Mouse (Mus musculus): ENCODE data around the gene Nwd2.

Gene Nwd2

GRCm38 (mm10) chr5:63755092-63755761 is 106.3 kb downstream of the Nwd2 start:
- DNase-seq (ENCODE audit: low spot score in 2 of 2) = no peak

DNA sequence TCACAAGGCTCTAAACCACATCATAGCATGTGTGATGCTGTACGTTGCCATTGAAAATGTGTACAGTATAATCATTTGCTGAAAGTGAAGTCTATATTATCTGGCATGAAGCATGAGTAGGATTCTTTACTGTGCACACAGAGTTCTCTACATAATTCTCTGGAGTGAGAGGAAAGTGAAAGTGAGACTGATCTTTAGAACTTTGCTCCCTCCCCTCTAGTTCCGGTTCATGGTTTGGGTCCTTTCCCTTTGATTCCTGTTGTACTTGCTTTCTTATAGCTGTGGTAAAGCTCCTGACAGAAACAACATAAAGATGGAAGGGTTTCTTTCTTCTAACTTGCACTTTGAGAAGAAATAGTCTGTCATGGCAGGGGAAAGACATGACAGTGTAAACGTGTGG is 107.0 kb downstream of the Nwd2 start:
- DNase-seq (ENCODE audit: low spot score in 2 of 2) = no peak

DNA sequence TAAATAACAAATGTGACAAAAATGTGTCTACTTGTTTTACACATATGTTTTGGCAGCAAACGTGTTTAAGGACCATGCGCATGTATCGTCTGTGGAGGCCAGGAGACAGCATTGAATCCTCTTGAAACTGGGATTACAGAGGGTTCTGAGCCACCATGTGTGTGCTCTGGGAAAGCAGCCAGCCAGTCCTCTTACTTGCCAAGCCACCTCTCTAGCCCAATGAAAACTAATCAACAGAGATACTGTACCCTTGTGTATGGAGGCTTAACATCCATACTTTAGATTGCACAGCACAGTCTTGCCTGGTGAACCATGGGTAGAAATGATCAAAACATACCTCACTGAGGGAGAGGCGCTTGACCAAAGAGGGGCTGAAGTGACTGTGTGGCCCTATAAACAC is 117.0 kb downstream of the Nwd2 start:
- no peak for DNase-seq (ENCODE audit: low spot score in 2 of 2)

GRCm38 (mm10) chr5:63766715-63767114 is 117.8 kb downstream of the Nwd2 start:
- peak; percentile 17 to 66 for DNase-seq (ENCODE audit: low spot score in 2 of 2)

- no peak for DNase-seq (ENCODE audit: low spot score in 2 of 2)
Observed at GRCm38 (mm10) chr5:63767464-63767863, 118.6 kb downstream of the Nwd2 start.

- DNase-seq (ENCODE audit: low spot score in 2 of 2) = no peak
Observed at GRCm38 (mm10) chr5:63768220-63768619, 119.3 kb downstream of the Nwd2 start.

DNA sequence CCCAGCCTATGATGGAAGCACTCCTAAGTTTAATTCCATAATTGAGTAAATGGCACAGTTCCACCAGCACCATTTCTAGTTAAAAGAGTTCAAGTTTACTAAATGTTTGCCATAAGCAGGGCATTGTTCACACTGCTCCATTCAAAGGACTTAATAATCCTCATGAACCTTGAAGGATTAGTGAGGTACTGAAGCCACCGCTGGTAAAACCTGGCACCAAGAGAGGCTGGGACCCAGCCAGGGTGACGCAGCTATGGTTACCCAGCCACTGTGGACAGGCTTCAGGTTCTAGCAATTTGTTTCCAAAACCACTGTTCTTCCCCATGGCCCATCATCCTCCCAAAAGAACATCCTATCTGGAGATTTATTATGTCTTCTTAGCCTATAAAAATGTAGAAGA is 124.1 kb downstream of the Nwd2 start:
- DNase-seq (ENCODE audit: low spot score in 2 of 2) = no peak

DNA sequence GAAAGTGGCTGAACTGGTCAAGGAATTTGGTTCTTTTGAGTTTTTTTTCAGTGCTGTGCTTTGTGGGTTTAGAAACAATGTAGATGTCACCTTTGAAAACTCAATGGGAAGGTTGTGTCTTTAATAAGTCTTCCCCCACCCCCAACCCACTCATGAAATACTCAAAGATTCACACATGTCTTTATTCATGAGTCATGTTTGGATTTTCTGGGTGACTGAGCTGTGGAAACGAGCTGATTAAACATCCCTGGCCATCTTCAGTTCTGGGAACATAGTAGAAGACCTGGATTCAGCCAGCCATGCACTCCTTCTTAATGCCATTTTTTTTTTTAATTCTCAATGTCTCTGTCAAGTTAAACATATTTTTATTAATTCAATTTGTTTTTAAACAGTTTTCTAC is 124.7 kb downstream of the Nwd2 start:
- DNase-seq (ENCODE audit: low spot score in 2 of 2) = no peak

DNA sequence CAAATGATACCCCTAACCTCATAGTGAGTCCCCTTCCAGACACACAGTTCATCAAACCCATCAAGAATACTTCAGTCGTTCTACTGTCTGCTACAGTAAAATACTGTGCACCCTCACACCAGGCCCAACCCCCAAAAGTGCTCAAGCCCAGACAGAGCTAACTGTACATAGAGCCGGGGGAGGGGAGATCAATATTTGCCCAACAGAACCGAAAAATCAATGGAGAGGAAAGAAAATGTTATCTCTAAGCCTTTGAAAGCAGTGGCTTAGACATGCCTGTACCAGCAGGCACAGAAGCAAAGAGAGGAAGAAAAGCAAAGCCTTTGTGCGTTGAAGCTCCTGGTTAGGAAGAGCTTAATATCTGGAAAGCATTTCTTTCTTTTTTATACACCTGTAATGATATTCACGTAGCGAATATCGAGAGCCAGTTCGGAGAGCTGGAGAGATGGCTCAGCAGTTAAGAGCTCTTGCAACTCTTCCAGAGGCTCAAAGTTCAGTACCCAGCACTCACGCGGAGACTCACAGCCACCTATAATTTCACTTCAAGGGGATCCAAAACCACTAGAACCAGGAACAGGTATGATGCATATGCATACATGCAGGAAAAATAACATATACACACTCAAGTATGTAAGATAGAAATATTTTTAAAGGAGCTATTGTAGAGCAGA is 139.4 kb downstream of the Nwd2 start:
- DNase-seq (ENCODE audit: low spot score in 2 of 2) = no peak

- peak; percentile 49 to 76 for DNase-seq (ENCODE audit: low spot score in 2 of 2)
Observed at GRCm38 (mm10) chr5:63811819-63812508, 163.1 kb downstream of the Nwd2 start, which contains the start of gene 0610040J01Rik. Gene 0610040J01Rik, plus strand, starts transcription at chr5:63812363.

- DNase-seq (ENCODE audit: low spot score in 2 of 2) = no peak
Observed at GRCm38 (mm10) chr5:63812509-63812865, 163.6 kb downstream of the Nwd2 start.

DNA sequence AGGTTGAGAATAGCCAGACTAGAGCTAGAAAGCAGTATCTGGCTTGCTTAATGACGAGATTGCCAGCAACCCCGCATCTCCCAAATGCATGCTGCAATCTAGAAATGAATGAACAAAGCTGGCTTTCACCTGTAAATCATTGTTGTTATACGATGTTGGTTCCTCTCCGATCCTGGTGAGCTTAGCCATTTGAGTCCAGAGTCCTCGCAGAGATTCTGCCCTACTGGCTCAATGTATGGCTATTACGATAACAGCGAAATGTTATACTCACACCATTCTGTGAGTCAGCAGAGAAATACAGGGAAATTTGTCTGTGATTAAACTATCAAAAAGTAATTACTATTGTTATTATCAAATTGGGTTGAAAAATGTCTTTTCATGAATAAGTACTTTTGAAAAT is 167.7 kb downstream of the Nwd2 start:
- no peak for DNase-seq (ENCODE audit: low spot score in 2 of 2)

DNA sequence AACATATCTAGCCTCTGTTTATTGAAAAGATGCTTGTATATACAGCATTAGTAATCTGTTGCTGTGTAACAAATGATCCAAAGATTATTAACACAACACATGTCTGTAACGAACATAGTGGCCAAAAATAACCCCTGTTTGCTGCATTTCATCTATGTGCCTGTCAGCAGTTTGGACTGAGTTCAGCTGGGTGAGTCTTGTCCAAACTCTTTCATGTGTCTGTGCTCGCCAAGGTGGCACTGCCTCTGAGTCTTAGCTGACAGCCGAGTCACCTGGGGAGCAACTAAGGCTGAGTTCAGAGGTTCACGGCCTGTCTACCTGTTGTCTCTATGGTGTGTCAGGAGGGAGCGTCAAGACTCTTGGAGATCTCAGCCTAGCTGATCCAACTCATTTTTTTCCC is 168.4 kb downstream of the Nwd2 start:
- DNase-seq (ENCODE audit: low spot score in 2 of 2) = no peak

- no peak for DNase-seq (ENCODE audit: low spot score in 2 of 2)
Observed at GRCm38 (mm10) chr5:63818975-63819374, 170.1 kb downstream of the Nwd2 start.

- no peak for DNase-seq (ENCODE audit: low spot score in 2 of 2)
Observed at GRCm38 (mm10) chr5:63819519-63819918, 170.6 kb downstream of the Nwd2 start.

DNA sequence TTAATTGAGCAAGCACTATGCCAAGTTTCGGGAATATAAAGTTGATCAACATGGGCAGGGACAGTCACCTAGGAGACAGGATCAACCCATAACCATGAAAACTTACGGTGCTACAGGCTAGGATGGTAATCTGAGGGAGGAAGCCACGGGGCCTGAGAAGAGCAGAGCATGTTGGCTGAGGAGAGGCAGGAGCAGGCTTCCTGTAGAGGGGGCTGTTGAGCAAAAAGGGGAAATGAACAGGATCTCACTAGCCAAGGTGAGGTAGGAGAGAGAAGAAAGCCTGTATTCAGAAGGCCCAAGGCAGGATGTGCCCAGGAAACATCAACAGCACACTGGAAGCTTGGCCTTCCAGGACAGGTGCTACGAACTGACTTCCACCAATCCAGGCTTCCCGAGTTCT is 172.3 kb downstream of the Nwd2 start:
- peak; percentile 38 to 70 for DNase-seq (ENCODE audit: low spot score in 2 of 2)

- DNase-seq (ENCODE audit: low spot score in 2 of 2) = no peak
Observed at GRCm38 (mm10) chr5:63821860-63822259, 173.0 kb downstream of the Nwd2 start.

DNA sequence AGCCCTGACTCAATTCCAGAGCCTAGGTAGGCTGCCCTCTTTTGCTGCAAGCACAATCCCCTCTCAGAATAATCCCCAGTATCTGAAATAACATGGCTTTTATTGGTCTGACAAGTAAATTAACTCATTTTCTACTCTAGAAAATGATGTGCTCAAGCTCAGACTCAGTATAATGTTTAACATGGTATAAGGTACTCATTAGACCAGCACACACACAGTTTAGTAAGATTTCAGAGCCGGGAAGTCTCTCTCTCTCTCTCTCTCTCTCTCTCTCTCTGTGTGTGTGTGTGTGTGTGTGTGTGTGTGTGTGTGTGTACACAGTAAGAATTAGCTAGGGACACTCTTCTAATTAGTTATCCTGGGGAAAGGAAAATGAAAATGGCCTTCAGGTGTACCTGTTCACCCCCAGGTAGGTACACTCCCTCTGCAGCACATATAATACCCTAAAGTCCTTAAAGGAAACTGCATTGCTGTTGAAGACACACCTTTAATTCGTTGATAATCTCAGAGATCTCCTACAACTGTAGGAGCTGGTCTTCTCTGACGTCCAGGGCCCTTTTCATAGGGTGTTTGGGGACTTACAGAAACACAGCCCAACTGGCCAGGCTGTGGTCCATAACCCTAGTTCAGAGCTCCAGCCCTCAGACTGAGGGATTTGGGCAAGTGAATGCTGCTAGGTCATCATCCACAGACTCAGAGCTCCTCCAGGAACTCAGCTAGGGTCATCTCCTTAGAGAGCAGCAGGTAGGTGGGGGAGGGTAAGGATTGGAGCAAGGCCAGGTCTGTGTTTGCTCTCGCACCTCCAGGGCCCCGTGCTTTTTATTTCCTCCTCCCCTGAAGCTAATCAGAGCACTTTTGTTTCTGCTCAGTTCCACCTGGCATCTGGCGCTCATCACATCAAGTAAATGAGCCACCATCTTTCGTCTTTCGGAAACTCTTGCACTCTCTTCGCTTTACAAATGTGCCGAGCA is 174.7 kb downstream of the Nwd2 start:
- DNase-seq (ENCODE audit: low spot score in 2 of 2) = no peak

DNA sequence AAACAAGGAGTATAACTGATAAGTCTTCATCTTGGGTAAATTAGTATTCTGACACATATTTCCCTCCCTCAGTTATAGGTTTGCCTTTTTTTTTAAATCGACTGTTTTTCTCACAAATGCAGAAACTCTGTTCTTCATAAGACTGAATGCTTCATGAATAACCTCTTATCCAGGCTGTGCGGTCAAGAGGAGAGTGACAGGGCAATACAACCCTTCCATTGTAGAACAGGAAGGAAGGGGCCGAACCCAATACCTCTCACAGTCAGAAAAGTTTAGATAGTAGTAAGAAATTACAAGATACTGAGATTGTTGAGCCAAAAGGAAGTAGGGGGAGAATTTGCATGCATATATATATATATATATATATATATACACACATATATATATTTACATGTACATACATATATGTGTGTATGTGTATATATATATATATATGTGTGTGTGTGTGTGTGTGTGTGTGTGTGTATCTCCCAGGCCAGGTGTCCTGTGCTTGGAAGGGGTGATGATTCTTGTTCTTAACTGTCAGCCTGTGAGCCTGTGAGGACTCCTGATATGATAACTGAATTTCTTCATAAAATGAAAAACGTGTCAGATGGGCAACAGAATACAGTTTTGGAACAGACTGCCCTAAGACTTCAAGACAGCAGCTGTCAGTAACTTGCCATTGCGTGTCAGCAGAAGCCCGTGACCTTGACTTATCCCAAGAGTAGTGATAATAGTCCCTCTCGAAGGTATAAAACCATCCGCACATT is 175.9 kb downstream of the Nwd2 start:
- DNase-seq (ENCODE audit: low spot score in 2 of 2) = no peak

DNA sequence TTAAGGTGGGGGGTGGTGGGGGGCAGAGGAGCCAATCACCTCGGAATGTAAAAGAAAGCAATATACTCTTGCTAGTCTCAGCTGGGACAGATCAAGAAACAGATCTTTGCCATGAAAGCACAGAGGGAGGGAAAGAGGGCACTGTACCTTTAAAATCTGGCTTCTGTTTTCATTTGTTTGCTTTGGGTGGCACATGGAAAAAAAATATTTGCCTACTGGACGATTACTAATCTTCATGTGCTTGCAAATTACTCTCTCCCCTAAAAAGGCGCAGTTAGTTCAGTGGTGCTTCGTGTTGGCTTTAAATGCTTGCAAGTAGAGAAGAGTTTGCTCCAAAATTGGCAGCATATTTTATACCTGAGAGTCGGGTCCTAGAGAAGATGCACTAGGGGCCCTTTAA is 177.0 kb downstream of the Nwd2 start:
- DNase-seq (ENCODE audit: low spot score in 2 of 2) = no peak

DNA sequence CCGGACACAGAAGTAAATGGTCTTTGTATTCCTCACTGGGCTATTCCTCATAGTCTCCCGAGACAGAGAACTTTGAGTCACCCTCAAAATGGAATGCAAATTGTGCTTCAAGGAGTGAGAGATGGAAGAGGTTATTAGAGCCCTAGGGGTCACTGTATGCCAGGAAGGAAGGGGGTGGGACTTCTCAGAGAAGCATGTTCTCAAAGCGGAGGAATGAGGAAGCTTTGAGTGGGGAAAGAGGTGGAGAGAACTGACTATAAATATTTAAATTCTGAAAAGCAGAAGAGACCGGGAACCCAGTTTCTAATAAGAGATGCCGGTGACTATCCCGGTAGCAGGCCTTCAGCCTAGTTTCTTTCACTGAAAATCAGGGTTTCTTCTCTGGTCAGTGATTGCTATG is 178.1 kb downstream of the Nwd2 start:
- no peak for DNase-seq (ENCODE audit: low spot score in 2 of 2)

Data from spleen, postnatal 4 days (tissue).